Mouse (Mus musculus) liver, adult 2 months (tissue): ENCODE data around the gene Ppfia1.

Experiments
- CTCF ChIP-seq: fragments of 200-500 bp; IDR thresholded peaks from 2 replicates; pipeline ENCODE4 v1.5.1; 2011; ENCODE audit warnings: low read depth, low read length, control low read depth
- POLR2A ChIP-seq: fragments of 200-500 bp; IDR thresholded peaks from 2 replicates; pipeline ENCODE4 v1.6.1; 2011; ENCODE audit warnings: low read length, control low read depth; ENCODE audit not compliant: insufficient read depth; ENCODE audit errors: extremely low read depth

- TF ChIP-seq CTCF (no peak), POLR2A (no peak)
These were observed 3.5 kb downstream of the Ppfia1 start for GRCm38 (mm10) chr7:144549904-144550566.
